In genomic region chr17:10098199-10098598, GRCm38 (mm10) we compare ENCODE assay signal across 19 mouse cellular contexts.
"Had no signal": no experiment of that assay in that cellular context is flagged by ENCODE, and none has a peak within 500 bp of the region (broad histone marks: within the 10 kb centered on the region; RNA-seq: fewer than 3 reads in every experiment).

No protein-coding gene starts in this region.

- H3K4me2 ChIP-seq: limb, embryonic 12.5 days; limb, embryonic 15.5 days; liver, embryonic 11.5 days; lung, embryonic 14.5 days; midbrain, embryonic 12.5 days; neural tube, embryonic 12.5 days; neural tube, embryonic 15.5 days had no signal

- H3K9ac ChIP-seq: limb, embryonic 12.5 days; limb, embryonic 15.5 days; liver, embryonic 14.5 days; liver, postnatal 0 days; lung, embryonic 14.5 days; midbrain, embryonic 12.5 days; neural tube, embryonic 12.5 days; neural tube, embryonic 15.5 days had no signal

- H3K27me3 ChIP-seq: limb, embryonic 12.5 days; limb, embryonic 15.5 days; midbrain, embryonic 12.5 days; neural tube, embryonic 12.5 days; neural tube, embryonic 15.5 days had no signal

- H3K27ac ChIP-seq: kidney, postnatal 0 days; limb, embryonic 12.5 days; limb, embryonic 15.5 days; liver, embryonic 14.5 days; macrophage; midbrain, embryonic 12.5 days; neural tube, embryonic 12.5 days; neural tube, embryonic 15.5 days had no signal

- DNase-seq: kidney, adult 18-20 months; kidney, postnatal 36 days; left cerebral cortex, postnatal 4 days; liver, postnatal 0 days; lung, embryonic 14.5 days; right cerebral cortex, adult 18-20 months; thymus, adult 18-20 months; thymus, postnatal 36 days had no signal

- H3K4me3 ChIP-seq: limb, embryonic 12.5 days; limb, embryonic 15.5 days; midbrain, embryonic 12.5 days; neural tube, embryonic 12.5 days; neural tube, embryonic 15.5 days had no signal

- ATAC-seq: liver, postnatal 0 days; lung, postnatal 0 days; midbrain, embryonic 16.5 days had no signal

- H3K4me1 ChIP-seq: limb, embryonic 12.5 days; midbrain, embryonic 12.5 days; neural tube, embryonic 12.5 days; neural tube, embryonic 15.5 days had no signal

- H3K9me3 ChIP-seq: limb, embryonic 12.5 days; limb, embryonic 15.5 days; midbrain, embryonic 12.5 days; neural tube, embryonic 12.5 days; neural tube, embryonic 15.5 days had no signal

- H3K36me3 ChIP-seq: limb, embryonic 12.5 days; limb, embryonic 15.5 days; midbrain, embryonic 12.5 days; neural tube, embryonic 12.5 days; neural tube, embryonic 15.5 days had no signal
